Mouse (Mus musculus): ENCODE data around the gene Ppef2. TPM values are rescaled to one million over a fixed set of nuclear protein-coding genes. Genes with fewer than 3 reads are reported as not detected.

The Ppef2 gene
- polyA plus RNA-seq (2012; rRNA removed): 0.12 and 0.30 TPM in 2 replicates

GRCm38 (mm10) chr5:92256218-92256617 is at the start of gene Ppef2:
Ppef2 (minus strand) TSS chr5:92256278.

DNA sequence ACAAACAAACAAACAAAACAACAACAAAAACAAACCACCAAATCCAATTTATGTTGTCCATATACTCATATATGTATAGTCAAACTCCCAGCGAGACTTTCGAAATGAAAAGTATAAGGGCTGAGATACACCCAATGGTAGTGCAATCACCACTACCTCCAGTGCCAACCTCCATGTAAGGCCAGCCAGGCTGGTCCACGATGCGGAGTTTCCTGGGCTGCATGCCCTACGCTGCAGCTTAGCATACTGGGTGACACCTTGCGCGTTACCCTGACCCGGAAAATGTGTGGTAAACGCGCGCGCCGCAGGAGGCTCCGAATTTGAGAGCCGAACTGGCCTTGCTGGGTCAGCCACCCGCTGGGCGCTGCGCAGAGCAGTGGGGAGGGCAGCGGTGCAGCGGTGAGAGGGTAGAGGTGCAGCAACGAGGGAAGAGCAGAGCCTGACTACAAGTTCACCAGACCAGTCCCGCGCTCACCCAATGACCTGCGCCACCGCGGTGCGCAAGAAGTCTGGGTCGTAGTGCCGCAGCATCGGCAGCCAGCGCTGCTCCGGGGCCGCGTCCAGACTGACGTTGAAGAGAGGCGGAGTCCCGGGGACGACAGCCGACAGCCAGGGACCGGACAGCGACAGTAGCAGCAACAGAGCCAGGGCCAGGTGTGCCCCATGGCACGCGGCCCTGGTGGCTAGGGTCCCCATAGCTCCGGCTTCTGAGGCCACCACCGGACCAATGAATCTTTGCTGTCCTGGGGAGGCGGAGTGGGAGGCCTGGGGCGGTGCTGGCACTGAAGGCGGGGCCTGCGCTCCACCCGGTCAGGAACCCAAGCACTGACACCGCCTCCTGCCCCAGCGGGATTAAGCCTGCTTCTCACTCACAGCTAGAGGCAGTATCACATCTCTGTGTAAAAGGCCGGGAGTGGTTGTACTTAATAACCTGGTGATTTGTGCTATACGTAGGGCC is 21.6 kb upstream of the Ppef2 start, which contains the start of gene Naaa:
Naaa (minus strand) TSS at position 734 of the 958 bp plus-strand sequence.

DNA sequence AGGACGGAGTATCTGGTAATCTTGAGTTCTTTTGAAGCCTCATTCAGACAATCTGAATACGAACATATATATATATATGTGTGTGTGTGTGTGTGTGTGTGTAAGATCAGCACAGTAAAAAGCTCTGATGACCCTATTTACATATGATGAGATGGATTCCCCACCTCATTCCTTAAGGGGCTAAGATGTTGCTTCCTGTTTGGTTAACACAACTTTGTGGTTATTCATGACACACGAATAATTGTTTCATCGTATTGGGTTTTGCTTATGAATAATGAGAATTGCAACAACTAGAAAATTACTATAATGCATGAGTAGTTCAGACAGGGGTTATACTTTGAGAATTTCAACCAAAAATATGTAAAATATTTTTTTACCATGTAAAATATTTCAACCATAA is 40.8 kb downstream of the Ppef2 start, which contains the start of gene U90926:
U90926 (minus strand) TSS at position 101 of the 400 bp plus-strand sequence.

Other genes starting within 250 kb of the Ppef2 start
- 0.59 and 0.79 TPM in 2 replicates for gene Cdkl2, start 212.4 kb downstream of the Ppef2 start, polyA plus RNA-seq (2012; rRNA removed)
- 15.7 and 16.0 TPM in 2 replicates for gene G3bp2, start 172.6 kb downstream of the Ppef2 start, polyA plus RNA-seq (2012; rRNA removed)
- gene Uso1, start 118.3 kb downstream of the Ppef2 start, polyA plus RNA-seq (2012; rRNA removed): 19.6 and 20.2 TPM in 2 replicates
- gene U90926, start 40.9 kb downstream of the Ppef2 start, polyA plus RNA-seq (2012; rRNA removed): not detected in 2 replicates
- gene Naaa, start 21.9 kb upstream of the Ppef2 start, polyA plus RNA-seq (2012; rRNA removed): 6.8 TPM in 2 replicates
- 7.3 and 8.0 TPM in 2 replicates for gene Sdad1, start 54.2 kb upstream of the Ppef2 start, polyA plus RNA-seq (2012; rRNA removed)
- 0.21 and 1.6 TPM in 2 replicates for gene Cxcl9, start 71.8 kb upstream of the Ppef2 start, polyA plus RNA-seq (2012; rRNA removed)
- gene Art3, start 75.5 kb upstream of the Ppef2 start, polyA plus RNA-seq (2012; rRNA removed): 0.78 and 1.2 TPM in 2 replicates
- 12.1 and 17.6 TPM in 2 replicates for gene Cxcl10, start 92.6 kb upstream of the Ppef2 start, polyA plus RNA-seq (2012; rRNA removed)
- 13.8 and 14.5 TPM in 2 replicates for gene Nup54, start 178.9 kb upstream of the Ppef2 start, polyA plus RNA-seq (2012; rRNA removed)

Data from liver, embryonic 18 days (tissue).